Mouse (Mus musculus) embryonic facial prominence, embryonic 10.5 days (tissue): ENCODE results near the gene Carhsp1. TPM values are rescaled to one million over a fixed set of nuclear protein-coding genes. Genes with fewer than 3 reads are reported as not detected.

ENCODE experiments used
- DNase-seq: peaks from one replicate; pipeline ENCODE4 v3.0.0-alpha.2; 2017; ENCODE audit warnings: low spot score
- H3K27ac ChIP-seq: fragments of 300-500 bp; sonication (generic); replicated peaks from 2 replicates; pipeline ENCODE4 v1.5.1; 2016; ENCODE audit warnings: mild to moderate bottlenecking
- H3K27me3 ChIP-seq: fragments of 300-500 bp; sonication (generic); replicated peaks from 2 replicates; pipeline ENCODE4 v1.6.1; 2016; ENCODE audit warnings: low read depth, mild to moderate bottlenecking; ENCODE audit not compliant: poor library complexity, severe bottlenecking
- H3K36me3 ChIP-seq: fragments of 300-500 bp; sonication (generic); replicated peaks from 2 replicates; pipeline ENCODE4 v1.6.1; 2016; ENCODE audit warnings: mild to moderate bottlenecking, moderate library complexity
- H3K4me1 ChIP-seq: fragments of 300-500 bp; sonication (generic); 2 replicates; pipeline ENCODE4 v1.6.1; 2016
- H3K4me3 ChIP-seq: fragments of 300-500 bp; sonication (generic); 2 replicates; pipeline ENCODE4 v1.5.1; 2016; ENCODE audit warnings: mild to moderate bottlenecking, moderate library complexity
- H3K9me3 ChIP-seq: fragments of 300-500 bp; sonication (generic); 2 replicates; pipeline ENCODE4 v1.6.1; 2016; ENCODE audit warnings: mild to moderate bottlenecking
- WGBS: fragments of 180-500 bp; shearing (Covaris S2); methylation state at CpG from one replicate; pipeline ENCODE4 v1.1.7; 2016; 5-methylcytosine and 5-hydroxymethylcytosine counted together
- polyA plus RNA-seq: library from polyadenylated mRNA; unstranded; fragments of >200 nt; fragmentation: Nextera tagmentation; extraction: Ambion mirVana; gene quantifications from 2 replicates; pipeline ENCODE4 v1.2.1, GENCODE M21; 2016

Gene Carhsp1
- polyA plus RNA-seq, 1 experiment from 2014 or later = 168 TPM

DNA sequence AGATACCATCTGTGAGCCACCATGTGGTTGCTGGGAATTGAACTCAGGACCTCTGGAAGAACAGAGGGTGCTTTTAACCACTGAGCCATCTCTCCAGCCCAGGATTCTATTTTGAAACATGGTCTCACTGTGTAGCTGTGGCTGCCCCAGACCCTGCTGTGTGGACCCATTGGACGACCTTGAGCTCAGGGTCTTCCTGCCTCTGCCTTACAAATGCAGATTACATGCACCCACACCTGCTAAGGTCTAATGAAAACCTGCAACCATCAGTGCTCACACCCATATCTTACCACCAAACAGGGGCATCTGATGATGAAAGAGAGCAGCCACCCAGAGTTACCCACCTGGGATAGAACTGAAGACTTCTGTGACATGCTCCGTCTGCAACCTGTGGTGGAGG is 15.7 kb downstream of the Carhsp1 start:
- no peaks in the 10 kb centered on the region for H3K4me1 ChIP-seq
- no peaks in the 10 kb centered on the region for H3K9me3 ChIP-seq
- no peak overlapping the region for H3K4me3 ChIP-seq
- no peaks in the 10 kb centered on the region for H3K27me3 ChIP-seq
- peaks cover 97% of the 10 kb centered on the region for H3K36me3 ChIP-seq
- H3K27ac ChIP-seq = no peak overlapping the region
- whole genome bisulfite sequencing = 87% methylated on average over 2 of the region's 2 CpGs
- DNase-seq = no peak

GRCm38 (mm10) chr16:8655599-8655998 is 16.4 kb downstream of the Carhsp1 start:
- WGBS = 79% methylated on average over 9 of the region's 9 CpGs
- no peak overlapping the region for H3K4me3 ChIP-seq
- H3K36me3 ChIP-seq = peaks cover 97% of the 10 kb centered on the region
- no peaks in the 10 kb centered on the region for H3K4me1 ChIP-seq
- no peak for DNase-seq
- no peaks in the 10 kb centered on the region for H3K9me3 ChIP-seq
- no peak overlapping the region for H3K27ac ChIP-seq
- H3K27me3 ChIP-seq = no peaks in the 10 kb centered on the region

DNA sequence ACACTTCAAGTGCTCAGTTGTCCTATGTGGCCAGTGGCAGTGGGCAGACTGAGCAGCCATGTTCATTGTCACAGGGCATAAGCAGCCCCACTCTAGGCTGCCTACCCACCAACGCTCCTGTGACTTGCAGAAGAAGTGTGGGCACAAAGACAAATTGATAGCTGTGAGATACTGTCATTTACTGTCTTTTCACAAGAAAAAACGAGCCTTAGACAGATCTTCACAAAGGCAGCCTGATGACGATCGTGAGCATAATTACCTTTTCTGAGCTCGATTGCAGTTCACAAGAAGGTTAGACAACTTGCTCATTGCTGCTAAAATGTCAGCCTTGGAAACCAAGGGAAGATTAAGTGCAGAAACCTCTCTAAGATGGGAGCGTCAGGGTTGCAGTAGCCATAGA is 16.8 kb downstream of the Carhsp1 start:
- Histone ChIP-seq H3K4me1 (no peaks in the 10 kb centered on the region), H3K4me3 (no peak overlapping the region), H3K27me3 (no peaks in the 10 kb centered on the region), H3K9me3 (no peaks in the 10 kb centered on the region), H3K36me3 (peaks cover 96% of the 10 kb centered on the region), H3K27ac (no peak overlapping the region)
- no peak for DNase-seq
- WGBS = 90% methylated on average over 6 of the region's 6 CpGs

DNA sequence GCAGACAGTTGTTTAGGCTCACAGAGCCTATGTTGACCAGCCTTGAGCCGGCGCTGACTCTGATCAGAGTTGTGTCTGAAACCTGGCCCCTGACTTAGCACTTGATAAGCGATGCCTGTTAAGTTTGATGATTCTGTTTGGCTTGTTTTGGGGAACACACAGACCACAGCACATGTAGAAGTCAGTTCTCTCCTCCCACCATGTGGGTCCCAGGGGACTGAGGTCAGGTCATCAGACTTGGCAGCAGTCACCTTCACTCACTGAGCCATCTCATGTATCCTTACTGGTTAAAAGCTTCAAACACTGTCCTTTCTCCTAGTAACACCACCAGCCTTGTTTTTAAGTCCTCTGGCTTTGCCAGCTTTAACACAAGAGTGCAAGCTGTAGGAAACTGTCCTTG is 21.9 kb downstream of the Carhsp1 start:
- peaks cover 97% of the 10 kb centered on the region for H3K36me3 ChIP-seq
- H3K4me1 ChIP-seq = no peaks in the 10 kb centered on the region
- 89% methylated on average over 3 of the region's 3 CpGs for WGBS
- H3K4me3 ChIP-seq = no peak overlapping the region
- DNase-seq = no peak
- H3K27ac ChIP-seq = no peak overlapping the region
- H3K9me3 ChIP-seq = no peaks in the 10 kb centered on the region
- H3K27me3 ChIP-seq = no peaks in the 10 kb centered on the region

DNA sequence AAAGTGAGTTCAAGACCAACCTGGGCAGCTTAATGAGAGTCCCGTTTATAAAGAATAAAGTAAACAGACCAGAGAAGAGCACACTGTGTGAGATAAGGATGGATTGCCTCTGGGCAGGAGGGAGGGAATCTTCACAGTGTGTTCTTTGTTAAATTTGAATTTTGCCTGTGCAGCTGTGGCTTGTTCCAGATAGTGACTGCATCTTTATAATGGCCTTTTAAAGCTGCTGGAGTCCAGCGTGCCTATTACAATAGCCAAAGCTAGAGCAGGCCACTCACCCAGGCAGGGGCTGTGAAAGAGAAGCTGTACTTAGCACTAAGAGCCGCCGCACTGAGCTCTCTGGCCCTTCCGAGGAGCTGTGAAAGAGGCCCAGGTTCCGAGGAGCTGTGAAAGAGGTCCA is 26.4 kb downstream of the Carhsp1 start:
- Histone ChIP-seq H3K36me3 (peaks cover 93% of the 10 kb centered on the region), H3K4me1 (no peaks in the 10 kb centered on the region), H3K27me3 (no peaks in the 10 kb centered on the region), H3K4me3 (no peak overlapping the region), H3K27ac (no peak overlapping the region), H3K9me3 (no peaks in the 10 kb centered on the region)
- DNase-seq = no peak
- 79% methylated on average over 6 of the region's 6 CpGs for WGBS

DNA sequence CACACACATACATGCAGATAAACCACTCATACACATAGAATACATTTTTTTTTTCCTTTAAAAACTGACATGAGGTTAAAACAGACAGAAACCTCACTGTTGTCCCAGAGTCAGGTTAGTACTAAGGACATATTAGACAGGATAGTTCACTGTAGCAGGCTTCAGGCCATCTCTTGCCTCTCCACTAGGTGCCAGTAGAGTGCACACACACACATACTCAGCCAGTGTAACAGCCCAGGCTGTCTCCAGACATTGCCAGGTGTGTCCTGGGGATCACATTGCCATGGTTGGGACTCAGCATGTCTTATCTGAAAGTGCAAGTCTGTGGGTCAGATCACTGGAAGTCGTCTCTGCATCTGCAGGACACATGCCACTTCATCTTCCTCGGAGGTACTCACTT is 28.1 kb downstream of the Carhsp1 start:
- H3K4me3 ChIP-seq = no peak overlapping the region
- no peaks in the 10 kb centered on the region for H3K9me3 ChIP-seq
- DNase-seq = peak; percentile 37
- peaks cover 4% of the 10 kb centered on the region; the same call in 1 of the 2 replicates for H3K4me1 ChIP-seq
- H3K36me3 ChIP-seq = peaks cover 77% of the 10 kb centered on the region
- no peaks in the 10 kb centered on the region for H3K27me3 ChIP-seq
- 77% methylated on average over 2 of the region's 2 CpGs for WGBS
- no peak overlapping the region for H3K27ac ChIP-seq

DNA sequence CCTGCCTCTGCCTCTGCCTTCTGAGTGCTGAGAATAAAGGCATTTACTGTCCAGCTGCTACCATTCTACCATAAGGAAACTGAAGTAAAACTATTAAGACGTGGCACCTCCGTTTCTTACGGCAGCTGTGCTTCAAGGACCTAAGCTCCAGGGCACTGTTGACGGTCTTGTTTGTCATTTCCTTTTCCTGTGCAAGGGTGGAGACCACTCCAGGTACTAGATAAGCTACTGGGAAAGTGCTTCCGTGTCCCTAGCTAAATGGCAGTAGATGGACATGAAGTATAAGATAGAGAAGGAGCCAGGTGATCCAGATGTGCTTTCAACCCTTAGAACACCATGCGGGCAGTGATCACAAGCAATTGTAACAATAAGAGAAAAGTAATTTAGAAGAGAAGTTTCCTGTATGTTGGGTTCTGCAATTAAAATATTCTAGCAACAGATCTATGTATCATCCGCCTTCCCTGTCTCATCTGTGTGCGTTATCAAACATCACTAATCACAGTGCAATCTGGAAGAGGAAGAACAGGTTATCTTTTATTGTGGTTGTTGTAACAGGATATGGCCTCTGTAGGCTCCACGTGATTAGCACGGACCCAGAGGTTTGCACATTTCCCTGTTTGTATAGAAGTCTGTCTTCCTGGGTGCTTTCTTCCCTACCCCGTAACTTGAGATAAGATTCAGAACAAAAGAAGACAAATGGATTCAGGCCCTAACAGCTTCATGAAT is 32.3 kb downstream of the Carhsp1 start:
- H3K36me3 ChIP-seq = peaks cover 52% of the 10 kb centered on the region
- H3K4me3 ChIP-seq = no peak overlapping the region
- no peak for DNase-seq
- no peaks in the 10 kb centered on the region for H3K27me3 ChIP-seq
- no peaks in the 10 kb centered on the region for H3K9me3 ChIP-seq
- H3K4me1 ChIP-seq = peaks cover 24% of the 10 kb centered on the region
- no peak overlapping the region for H3K27ac ChIP-seq
- 90% methylated on average over 11 of the region's 11 CpGs for WGBS

DNA sequence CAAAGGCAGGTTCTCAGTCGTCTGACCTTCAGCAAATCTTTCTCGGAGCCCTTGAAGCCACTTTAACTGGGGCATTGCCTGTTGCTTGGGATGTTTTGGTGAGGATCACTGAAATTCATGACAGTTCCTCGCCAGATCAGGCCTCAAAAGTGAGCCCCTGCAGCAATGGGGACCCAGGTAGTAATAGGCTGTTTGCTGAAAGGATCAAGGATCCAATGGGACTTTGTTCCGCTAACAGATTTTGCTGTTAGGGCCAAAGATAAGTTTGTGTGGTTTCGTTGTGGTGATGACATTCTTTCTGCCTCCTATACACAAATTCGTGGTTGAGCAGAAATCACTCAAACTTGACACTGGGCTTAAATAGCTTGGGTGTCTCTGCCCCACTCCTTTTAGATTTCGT is 33.8 kb downstream of the Carhsp1 start:
- 45% methylated on average over 7 of the region's 7 CpGs for WGBS
- H3K27ac ChIP-seq = peak overlapping the region; percentile 93
- DNase-seq = no peak
- H3K27me3 ChIP-seq = no peaks in the 10 kb centered on the region
- peak overlapping the region; percentile 75 for H3K4me3 ChIP-seq
- peaks cover 24% of the 10 kb centered on the region for H3K4me1 ChIP-seq
- no peaks in the 10 kb centered on the region for H3K9me3 ChIP-seq
- peaks cover 48% of the 10 kb centered on the region for H3K36me3 ChIP-seq

DNA sequence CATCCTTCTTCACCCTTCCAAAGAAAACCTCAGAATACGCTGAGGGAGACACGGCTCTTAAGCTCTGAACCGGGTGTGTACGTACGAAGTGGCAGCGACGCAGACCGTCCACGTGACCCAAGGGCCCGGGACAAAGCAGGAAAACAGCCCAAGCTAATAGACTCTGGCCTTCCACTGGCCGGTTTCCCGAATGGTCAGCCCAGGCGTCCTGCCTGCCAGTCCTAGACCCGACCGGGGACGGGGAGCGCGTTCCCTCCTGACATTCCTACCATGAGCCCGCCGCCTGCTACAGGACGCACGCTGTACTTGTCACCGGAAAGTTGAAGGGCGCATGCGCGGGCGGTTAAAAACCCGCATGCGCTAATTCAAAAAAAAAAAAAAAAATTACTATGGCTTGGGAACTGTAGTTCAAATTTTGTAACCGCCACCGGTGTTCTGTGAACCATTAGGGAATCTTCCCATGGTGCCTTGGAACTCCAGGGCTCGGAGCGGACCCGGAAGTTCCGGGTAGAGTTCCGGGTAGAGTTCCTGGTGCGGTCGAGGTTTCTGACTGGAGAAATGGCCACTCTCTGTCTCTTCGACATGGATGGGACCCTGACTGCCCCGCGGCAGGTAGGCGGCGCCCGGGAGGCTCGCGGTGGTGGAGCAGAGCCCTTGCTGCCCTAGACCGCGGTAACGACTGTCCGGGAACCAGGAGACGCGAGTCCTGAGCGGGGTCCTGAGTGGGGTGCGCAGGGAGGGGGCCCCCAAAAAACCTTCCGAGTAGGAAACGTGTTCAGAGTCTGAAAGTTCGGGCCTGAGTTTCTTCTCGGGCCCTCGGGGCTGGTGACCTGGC is 34.5 kb downstream of the Carhsp1 start, which contains the start of the genes Pmm2 and Tmem186:
Gene Pmm2 (plus strand): TSS at position 458 of the 835 bp plus-strand sequence.
Gene Tmem186 (minus strand): TSS at position 496 of the 835 bp plus-strand sequence.
- peak within 1 kb of the TSS; percentile 75 for H3K4me3 ChIP-seq
- H3K27me3 ChIP-seq = no peaks in the 10 kb centered on the region
- H3K27ac ChIP-seq = peak within 1 kb of the TSS; percentile 93
- DNase-seq = peak; percentile 88
- H3K9me3 ChIP-seq = no peaks in the 10 kb centered on the region
- H3K4me1 ChIP-seq = peaks cover 24% of the 10 kb centered on the region
- WGBS = under 1% methylated on average over 59 of the region's 59 CpGs
- peaks cover 48% of the 10 kb centered on the region for H3K36me3 ChIP-seq

GRCm38 (mm10) chr16:8636867-8637216 is 35.1 kb downstream of the Carhsp1 start:
- peaks cover 49% of the 10 kb centered on the region for H3K36me3 ChIP-seq
- no peak for DNase-seq
- peaks cover 24% of the 10 kb centered on the region for H3K4me1 ChIP-seq
- no peaks in the 10 kb centered on the region for H3K27me3 ChIP-seq
- H3K4me3 ChIP-seq = peak overlapping the region; percentile 75
- peak overlapping the region; percentile 93 for H3K27ac ChIP-seq
- under 1% methylated on average over 13 of the region's 13 CpGs for WGBS
- H3K9me3 ChIP-seq = no peaks in the 10 kb centered on the region

DNA sequence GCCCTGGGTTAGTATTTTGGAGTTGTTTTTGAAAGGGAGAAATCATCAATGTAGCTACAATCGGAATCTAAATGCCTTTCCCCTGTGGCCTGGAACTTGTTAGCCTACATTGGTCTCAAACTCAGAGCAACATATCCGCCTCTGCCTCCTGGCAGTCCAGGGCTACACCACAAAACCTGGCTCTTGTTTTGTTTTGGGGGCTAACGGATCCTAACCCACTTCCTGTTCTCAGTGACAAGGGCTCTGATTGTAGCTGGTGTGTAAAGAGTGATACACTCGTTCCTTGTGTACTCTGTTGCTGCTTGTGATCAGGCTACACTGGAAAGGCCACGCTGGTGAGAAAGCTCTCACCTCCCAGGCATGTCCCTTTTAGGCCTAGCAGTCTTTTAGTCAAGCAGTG is 40.5 kb downstream of the Carhsp1 start:
- Histone ChIP-seq H3K9me3 (no peaks in the 10 kb centered on the region), H3K36me3 (peaks cover 53% of the 10 kb centered on the region), H3K27me3 (no peaks in the 10 kb centered on the region), H3K27ac (no peak overlapping the region), H3K4me1 (peaks cover 12% of the 10 kb centered on the region), H3K4me3 (no peak overlapping the region)
- DNase-seq = no peak
- WGBS = 84% methylated on average over 5 of the region's 5 CpGs

DNA sequence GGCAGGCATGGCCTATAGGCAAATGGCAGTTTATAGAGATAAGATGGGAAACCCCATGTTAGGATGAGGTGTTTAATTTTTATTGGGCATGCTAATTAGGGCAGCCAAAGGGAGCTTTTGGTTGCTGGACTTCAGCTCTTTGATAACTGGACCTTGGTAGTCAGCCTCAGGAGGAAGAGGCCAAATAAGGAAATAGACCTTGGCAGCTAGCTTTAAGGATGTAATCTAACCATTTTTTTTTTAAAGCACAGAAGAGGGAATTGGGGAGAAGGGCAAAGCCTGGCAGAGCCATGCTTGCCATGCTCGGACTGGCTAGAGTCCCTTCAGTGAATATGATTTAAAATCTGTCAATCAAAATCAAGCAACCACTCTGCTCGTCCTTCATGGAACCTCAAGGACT is 41.5 kb downstream of the Carhsp1 start:
- no peaks in the 10 kb centered on the region for H3K9me3 ChIP-seq
- no peak overlapping the region for H3K27ac ChIP-seq
- H3K36me3 ChIP-seq = peaks cover 46% of the 10 kb centered on the region
- peaks cover 3% of the 10 kb centered on the region; the same call in 1 of the 2 replicates for H3K4me1 ChIP-seq
- H3K4me3 ChIP-seq = no peak overlapping the region
- H3K27me3 ChIP-seq = no peaks in the 10 kb centered on the region
- 87% methylated on average over 2 of the region's 2 CpGs for WGBS
- DNase-seq = no peak
